Mouse (Mus musculus): ENCODE data around the gene Ccdc82. TPM values are rescaled to one million over a fixed set of nuclear protein-coding genes. Genes with fewer than 3 reads are reported as not detected.

Ccdc82 gene
- polyA plus RNA-seq, 2 experiments = 10.0 to 11.1 TPM

DNA sequence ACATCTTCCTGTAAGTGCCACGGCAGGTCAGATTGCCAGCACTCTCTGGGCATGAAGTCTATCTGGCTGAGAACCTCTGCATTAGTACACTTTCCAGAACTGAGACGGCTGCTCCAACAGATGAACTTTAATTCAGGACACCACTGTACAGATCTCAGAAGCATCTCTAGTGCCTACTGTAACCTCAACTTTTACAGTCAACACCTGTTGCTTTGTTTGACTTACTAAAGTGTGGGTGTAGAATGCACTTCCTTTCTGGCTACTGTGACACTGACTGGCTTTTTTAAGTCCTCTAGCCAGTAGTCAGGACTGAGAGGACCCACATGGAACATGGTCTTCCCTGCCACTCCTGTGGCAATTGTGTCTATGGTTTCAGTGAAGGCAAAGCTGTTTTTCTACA, 76.3 kb downstream of the Ccdc82 start:
- no peaks in the 10 kb centered on the region for H3K36me3 ChIP-seq (replicated peaks; ENCODE audit: control insufficient read depth, insufficient read depth, low read depth)
- no peak overlapping the region for H3K4me2 ChIP-seq (ENCODE audit: low read depth)
- no peak overlapping the region for H3K27ac ChIP-seq
- TF ChIP-seq CTCF (IDR thresholded peaks at IDR 0.05; ENCODE audit: low read depth) (no peak), EP300 (IDR thresholded peaks at IDR 0.05; ENCODE audit: low read depth) (no peak)
- no peaks in the 10 kb centered on the region for H3K4me1 ChIP-seq (replicated peaks; ENCODE audit: control insufficient read depth in 2 of 2, insufficient read depth in 2 of 2, low read length in 1 of 2)
- no peaks in the 10 kb centered on the region for H3K27me3 ChIP-seq (ENCODE audit: control insufficient read depth, insufficient read depth, low read length)
- WGBS (ENCODE audit: insufficient replicate concordance) = 41% methylated on average over 2 of the region's 2 CpGs
- no peak overlapping the region for H3K9ac ChIP-seq (replicated peaks)
- no peaks in the 10 kb centered on the region for H3K9me3 ChIP-seq (ENCODE audit: control insufficient read depth, low read length)
- DNase-seq (ENCODE audit: low read depth in 3 of 3, low spot score in 3 of 3) = no peak
- ATAC-seq (ENCODE audit: insufficient read depth) = no peak
- no peak overlapping the region for H3K4me3 ChIP-seq (ENCODE audit: insufficient read depth in 1 of 2, low read depth in 2 of 2, low read length in 2 of 2)

DNA sequence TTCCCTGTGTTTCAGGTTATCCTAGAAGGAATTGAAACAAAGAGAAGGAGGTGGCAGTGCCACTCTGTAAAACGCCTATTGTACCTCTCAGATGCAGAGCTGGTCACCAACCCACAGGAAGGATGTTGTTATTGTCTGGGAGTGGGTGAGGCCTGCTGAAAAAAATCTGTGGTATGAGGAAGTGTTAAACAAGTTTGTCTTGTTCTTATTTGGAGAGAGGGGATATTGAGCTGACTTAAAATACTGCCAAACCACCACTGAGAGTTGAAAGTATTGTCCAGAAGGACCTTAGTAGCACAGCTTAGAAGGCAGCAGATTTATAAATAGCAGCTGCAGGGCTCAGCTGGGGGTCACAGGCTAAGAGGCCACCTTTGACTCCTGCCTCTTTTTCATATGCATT, 76.9 kb downstream of the Ccdc82 start:
- Histone ChIP-seq H3K4me2 (ENCODE audit: low read depth) (no peak overlapping the region), H3K9ac (replicated peaks) (no peak overlapping the region), H3K4me1 (replicated peaks; ENCODE audit: control insufficient read depth in 2 of 2, insufficient read depth in 2 of 2, low read length in 1 of 2) (no peaks in the 10 kb centered on the region), H3K4me3 (ENCODE audit: insufficient read depth in 1 of 2, low read depth in 2 of 2, low read length in 2 of 2) (no peak overlapping the region), H3K27me3 (ENCODE audit: control insufficient read depth, insufficient read depth, low read length) (no peaks in the 10 kb centered on the region), H3K27ac (no peak overlapping the region), H3K9me3 (ENCODE audit: control insufficient read depth, low read length) (no peaks in the 10 kb centered on the region), H3K36me3 (replicated peaks; ENCODE audit: control insufficient read depth, insufficient read depth, low read depth) (no peaks in the 10 kb centered on the region)
- ATAC-seq (ENCODE audit: insufficient read depth) (no peak), DNase-seq (ENCODE audit: low read depth in 3 of 3, low spot score in 3 of 3) (no peak)
- no peak for TF ChIP-seq CTCF (IDR thresholded peaks at IDR 0.05; ENCODE audit: low read depth)
- no peak for TF ChIP-seq EP300 (IDR thresholded peaks at IDR 0.05; ENCODE audit: low read depth)
- WGBS (ENCODE audit: insufficient replicate concordance) = 3% methylated on average over 1 of the region's 1 CpGs

Other genes starting within 250 kb of the Ccdc82 start
- gene Jrkl, start 1.1 kb upstream of the Ccdc82 start, polyA plus RNA-seq (2012; rRNA removed) = 0.98 and 2.1 TPM in 2 replicates
- gene Jrkl, start 1.1 kb upstream of the Ccdc82 start, polyA plus RNA-seq (2014; fragmentation: Nextera tagmentation; extraction: Ambion mirVana) = 1.5 TPM in 2 replicates
- gene Maml2, start 51.0 kb downstream of the Ccdc82 start, polyA plus RNA-seq (2012; rRNA removed) = 0.61 and 0.66 TPM in 2 replicates
- gene Maml2, start 51.0 kb downstream of the Ccdc82 start, polyA plus RNA-seq (2014; fragmentation: Nextera tagmentation; extraction: Ambion mirVana) = 0.65 and 0.81 TPM in 2 replicates
- gene Gm17571, start 199.8 kb downstream of the Ccdc82 start, polyA plus RNA-seq (2012; rRNA removed) = not detected in 2 replicates
- gene Gm17571, start 199.8 kb downstream of the Ccdc82 start, polyA plus RNA-seq (2014; fragmentation: Nextera tagmentation; extraction: Ambion mirVana) = not detected in 2 replicates